Mouse (Mus musculus) forebrain, embryonic 16.5 days (tissue): ENCODE results near the gene Grn. TPM values are rescaled to one million over a fixed set of nuclear protein-coding genes. Genes with fewer than 3 reads are reported as not detected.
A peak's percentile ranks its signal among the peaks of the same experiment; 100 is the strongest.

Source experiments
- ATAC-seq: fragments of 200-750 bp; cut with Nextera tagmentation; 2 replicates; pipeline ENCODE4 v1.8.0; 2017; ENCODE audit warnings: mild to moderate bottlenecking, moderate library complexity
- H3K27ac ChIP-seq: fragments of 300-500 bp; sonication (generic); 2 replicates; pipeline ENCODE4 v1.5.1; 2014; ENCODE audit warnings: low read length, control low read depth
- H3K27me3 ChIP-seq: fragments of 300-500 bp; sonication (generic); replicated peaks from 2 replicates; pipeline ENCODE4 v1.6.1; 2014; ENCODE audit warnings: low read length; ENCODE audit not compliant: control insufficient read depth, insufficient read depth
- H3K36me3 ChIP-seq: fragments of 300-500 bp; sonication (generic); 2 replicates; pipeline ENCODE4 v1.6.1; 2014; ENCODE audit not compliant: control insufficient read depth, insufficient read depth
- H3K4me1 ChIP-seq: fragments of 300-500 bp; sonication (generic); replicated peaks from 2 replicates; pipeline ENCODE4 v1.6.1; 2014; ENCODE audit warnings: low read length; ENCODE audit not compliant: control insufficient read depth, insufficient read depth
- H3K4me2 ChIP-seq: fragments of 300-500 bp; sonication (generic); 2 replicates; pipeline ENCODE4 v1.6.1; 2014; ENCODE audit warnings: mild to moderate bottlenecking, low read length, control low read depth
- H3K4me3 ChIP-seq: fragments of 300-500 bp; sonication (generic); replicated peaks from 2 replicates; pipeline ENCODE4 v1.5.1; 2014; ENCODE audit warnings: mild to moderate bottlenecking, low read length, control low read depth
- H3K9ac ChIP-seq: fragments of 300-500 bp; sonication (generic); replicated peaks from 2 replicates; pipeline ENCODE4 v1.6.1; 2014; ENCODE audit warnings: low read depth, low read length, control low read depth
- H3K9me3 ChIP-seq: fragments of 300-500 bp; sonication (generic); 2 replicates; pipeline ENCODE4 v1.6.1; 2016; ENCODE audit warnings: low read length; ENCODE audit not compliant: control insufficient read depth
- WGBS: fragments of 180-500 bp; shearing (Covaris S2); extraction: QIAGEN DNeasy Blood & Tissue Kit; methylation state at CpG from one replicate; pipeline ENCODE4 v1.1.7; 2014; 5-methylcytosine and 5-hydroxymethylcytosine counted together
- polyA plus RNA-seq: library from polyadenylated mRNA; unstranded; fragments of >200 nt; fragmentation: Nextera tagmentation; extraction: Ambion mirVana; gene quantifications from 2 replicates; pipeline ENCODE4 v1.2.1, GENCODE M21; 2015

Gene Grn
- polyA plus RNA-seq, 1 experiment from 2014 or later, result 68.0 TPM

DNA sequence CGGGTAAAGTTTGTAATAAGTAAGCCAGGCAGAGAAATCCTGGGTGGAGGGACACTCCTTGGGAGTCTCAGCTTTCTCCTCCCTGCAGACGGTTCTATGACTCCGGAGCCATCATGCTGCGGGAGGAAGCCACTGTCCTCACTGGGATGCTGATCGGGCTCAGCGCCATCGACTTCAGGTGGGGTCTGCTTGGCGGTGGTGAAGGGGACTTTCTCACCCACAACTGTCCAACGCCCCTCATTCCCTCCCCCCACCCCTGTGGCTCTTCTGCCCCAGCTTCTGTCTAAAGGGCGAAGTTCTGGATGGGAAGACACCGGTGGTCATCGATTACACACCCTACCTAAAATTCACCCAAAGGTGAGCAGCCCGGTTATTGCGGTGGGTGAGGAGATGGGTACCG lies 31.0 kb upstream of the Grn start:
- ATAC-seq, result no peak
- Histone ChIP-seq H3K27ac (no peak overlapping the region), H3K9me3 (no peaks in the 10 kb centered on the region), H3K4me2 (no peak overlapping the region), H3K27me3 (no peaks in the 10 kb centered on the region; the same call in 1 of the 2 replicates), H3K4me1 (peaks cover 42% of the 10 kb centered on the region), H3K36me3 (peaks cover 17% of the 10 kb centered on the region), H3K9ac (no peak overlapping the region), H3K4me3 (no peak overlapping the region)
- 24% methylated on average over 15 of the region's 15 CpGs for WGBS

DNA sequence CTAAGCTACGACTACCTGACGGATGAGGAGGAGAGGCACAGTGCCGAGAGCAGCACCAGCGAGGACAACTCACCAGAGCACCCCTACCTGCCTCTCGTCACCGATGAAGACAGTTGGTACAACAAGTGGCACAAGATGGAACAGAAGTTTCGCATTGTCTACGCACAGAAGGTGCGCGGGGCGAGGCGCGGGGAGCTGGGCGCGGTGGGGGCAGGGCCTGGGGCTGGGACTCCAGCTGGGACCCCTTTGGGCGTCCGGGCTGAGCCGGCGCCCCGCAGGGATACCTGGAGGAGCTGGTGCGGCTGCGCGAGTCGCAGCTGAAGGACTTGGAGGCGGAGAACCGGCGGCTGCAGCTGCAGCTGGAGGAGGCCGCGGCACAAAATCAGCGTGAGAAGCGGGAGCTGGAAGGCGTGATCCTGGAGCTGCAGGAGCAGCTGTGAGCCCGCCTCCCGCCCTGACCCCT lies 30.5 kb upstream of the Grn start:
- H3K27ac ChIP-seq, result no peak overlapping the region
- no peak for ATAC-seq
- H3K9ac ChIP-seq, result no peak overlapping the region
- H3K4me2 ChIP-seq, result no peak overlapping the region
- no peaks in the 10 kb centered on the region for H3K9me3 ChIP-seq
- H3K27me3 ChIP-seq, result no peaks in the 10 kb centered on the region; the same call in 1 of the 2 replicates
- H3K36me3 ChIP-seq, result peaks cover 17% of the 10 kb centered on the region
- H3K4me1 ChIP-seq, result peaks cover 39% of the 10 kb centered on the region
- H3K4me3 ChIP-seq, result no peak overlapping the region
- WGBS, result 8% methylated on average over 33 of the region's 34 CpGs

DNA sequence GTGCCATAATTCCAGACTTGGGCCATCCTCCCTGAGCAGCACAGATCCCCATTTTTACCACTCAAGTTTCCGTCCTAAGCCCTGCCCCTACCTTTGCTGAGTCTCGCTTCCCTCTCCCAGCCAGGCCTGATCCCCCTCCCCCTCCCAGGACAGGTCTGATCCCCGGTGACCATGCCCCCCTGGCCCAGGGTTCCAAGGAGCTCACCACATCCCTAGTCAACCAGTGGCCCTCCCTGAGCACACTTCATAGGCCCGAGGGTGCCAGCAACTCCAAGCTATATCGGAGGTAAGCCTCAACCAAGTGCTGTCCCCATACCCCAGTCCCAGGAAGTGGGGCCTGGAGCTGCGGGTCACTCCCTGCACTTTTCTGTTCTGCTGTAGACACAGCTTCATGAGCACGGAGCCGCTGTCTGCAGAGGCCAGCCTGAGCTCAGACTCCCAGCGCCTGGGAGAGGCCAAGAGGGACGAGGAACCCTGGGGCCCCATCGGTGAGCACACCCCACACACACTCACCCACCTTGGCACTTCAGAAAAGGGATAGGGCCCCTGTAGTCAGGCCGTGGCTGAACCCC lies 29.5 kb upstream of the Grn start:
- 35% methylated on average over 12 of the region's 12 CpGs for WGBS
- Histone ChIP-seq H3K4me1 (peaks cover 37% of the 10 kb centered on the region), H3K27ac (no peak overlapping the region), H3K9me3 (no peaks in the 10 kb centered on the region), H3K4me2 (no peak overlapping the region), H3K27me3 (no peaks in the 10 kb centered on the region; the same call in 1 of the 2 replicates), H3K4me3 (no peak overlapping the region), H3K9ac (no peak overlapping the region), H3K36me3 (peaks cover 17% of the 10 kb centered on the region)
- ATAC-seq, result no peak

DNA sequence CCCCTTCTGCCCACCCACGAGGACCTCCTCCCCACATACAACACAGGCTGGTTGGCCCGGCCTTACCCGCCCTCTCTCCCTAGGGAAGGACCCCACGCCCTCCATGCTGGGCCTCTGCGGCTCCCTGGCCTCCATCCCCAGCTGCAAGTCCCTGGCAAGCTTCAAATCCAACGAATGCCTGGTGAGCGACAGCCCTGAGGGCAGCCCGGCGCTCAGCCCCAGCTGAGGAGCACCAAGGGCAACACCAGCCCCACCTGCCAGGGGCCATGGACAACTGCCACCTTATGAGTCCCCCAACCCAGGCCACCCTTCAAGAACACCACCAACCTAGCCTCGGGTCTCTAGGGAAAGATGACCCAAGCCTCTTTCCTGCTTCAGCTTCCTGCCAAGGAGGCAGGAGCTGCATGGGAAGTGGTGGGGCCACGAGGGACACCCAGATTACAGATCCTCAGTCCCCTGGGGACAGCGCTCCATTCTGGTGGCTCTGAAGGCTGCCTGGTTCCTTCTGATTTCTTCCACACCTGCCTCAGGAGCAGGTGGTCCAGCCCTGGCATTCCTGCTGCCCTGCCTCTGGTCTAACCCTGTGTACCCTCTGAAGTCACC lies 28.1 kb upstream of the Grn start:
- Histone ChIP-seq H3K9me3 (no peaks in the 10 kb centered on the region), H3K9ac (no peak overlapping the region), H3K4me2 (no peak overlapping the region), H3K36me3 (peaks cover 17% of the 10 kb centered on the region), H3K27ac (no peak overlapping the region), H3K4me3 (no peak overlapping the region), H3K4me1 (peaks cover 36% of the 10 kb centered on the region), H3K27me3 (no peaks in the 10 kb centered on the region; the same call in 1 of the 2 replicates)
- no peak for ATAC-seq
- WGBS, result 65% methylated on average over 12 of the region's 12 CpGs

DNA sequence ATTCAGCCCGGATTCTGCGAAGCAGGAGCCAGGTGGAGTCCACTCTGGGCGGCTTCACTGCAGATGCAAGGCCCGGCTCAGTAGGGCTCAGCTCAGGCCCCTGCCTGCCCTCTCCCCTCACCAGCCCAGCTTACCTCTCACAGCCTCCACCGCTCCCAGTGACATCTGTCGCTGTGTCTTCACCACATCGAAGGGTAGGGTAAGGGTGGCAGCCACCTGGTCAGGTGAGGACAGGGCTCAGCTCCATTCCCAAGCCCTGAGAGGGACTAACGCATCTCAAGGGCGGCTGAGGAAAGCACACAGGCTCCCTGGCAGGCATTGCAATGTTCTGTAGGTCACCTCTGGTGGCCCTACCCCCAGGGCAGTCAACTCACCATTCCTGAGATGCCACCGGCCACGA lies 26.5 kb upstream of the Grn start:
- H3K36me3 ChIP-seq, result peaks cover 17% of the 10 kb centered on the region
- no peaks in the 10 kb centered on the region for H3K9me3 ChIP-seq
- peaks cover 34% of the 10 kb centered on the region for H3K4me1 ChIP-seq
- H3K9ac ChIP-seq, result no peak overlapping the region
- no peaks in the 10 kb centered on the region; the same call in 1 of the 2 replicates for H3K27me3 ChIP-seq
- no peak for ATAC-seq
- H3K27ac ChIP-seq, result no peak overlapping the region
- no peak overlapping the region for H3K4me2 ChIP-seq
- WGBS, result 88% methylated on average over 11 of the region's 11 CpGs
- H3K4me3 ChIP-seq, result no peak overlapping the region

DNA sequence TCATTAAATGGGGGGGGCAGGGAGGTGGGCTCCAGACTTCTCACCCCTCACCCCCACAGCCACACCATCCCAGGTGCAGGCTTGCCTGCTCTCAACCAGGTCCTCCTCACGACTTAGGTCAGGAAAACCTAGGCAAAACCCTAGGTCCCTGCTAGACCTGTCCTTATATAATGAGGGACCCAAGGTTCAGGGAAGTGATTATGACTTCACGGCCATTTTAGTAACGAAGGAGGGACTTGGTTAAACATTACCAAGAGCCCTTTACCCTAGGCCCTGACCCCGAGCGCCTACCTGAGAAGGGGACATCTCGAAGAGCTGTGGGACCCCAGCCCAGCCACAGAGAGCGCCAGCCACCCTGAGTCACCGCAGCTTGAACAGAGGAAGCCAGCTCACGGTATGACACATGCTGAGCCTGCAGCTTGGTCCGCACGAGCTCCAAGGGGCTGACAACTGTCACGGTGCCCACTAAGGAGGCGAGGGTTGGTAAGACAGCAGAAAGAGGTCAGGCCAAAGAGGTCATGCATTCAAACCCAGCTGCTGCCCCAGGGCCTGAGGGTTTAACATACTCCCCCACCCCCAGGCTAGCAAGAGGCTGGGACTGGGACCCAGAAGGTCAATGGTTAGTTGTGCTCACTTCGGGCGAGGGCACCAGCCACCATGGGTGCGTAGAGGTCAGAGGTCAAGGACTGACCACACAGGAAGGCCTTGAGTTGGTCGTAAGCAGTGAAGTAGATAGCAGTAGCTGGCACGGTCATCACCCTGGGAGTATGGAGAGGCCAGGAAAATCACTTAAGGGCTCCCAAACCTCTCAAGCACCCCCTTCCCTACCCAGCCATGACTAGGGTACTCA lies 25.7 kb upstream of the Grn start:
- H3K9me3 ChIP-seq, result no peaks in the 10 kb centered on the region
- no peak for ATAC-seq
- peaks cover 16% of the 10 kb centered on the region for H3K36me3 ChIP-seq
- no peak overlapping the region for H3K4me2 ChIP-seq
- H3K27me3 ChIP-seq, result no peaks in the 10 kb centered on the region; the same call in 1 of the 2 replicates
- H3K4me3 ChIP-seq, result no peak overlapping the region
- 86% methylated on average over 18 of the region's 18 CpGs for WGBS
- H3K9ac ChIP-seq, result no peak overlapping the region
- no peak overlapping the region for H3K27ac ChIP-seq
- peaks cover 31% of the 10 kb centered on the region for H3K4me1 ChIP-seq

DNA sequence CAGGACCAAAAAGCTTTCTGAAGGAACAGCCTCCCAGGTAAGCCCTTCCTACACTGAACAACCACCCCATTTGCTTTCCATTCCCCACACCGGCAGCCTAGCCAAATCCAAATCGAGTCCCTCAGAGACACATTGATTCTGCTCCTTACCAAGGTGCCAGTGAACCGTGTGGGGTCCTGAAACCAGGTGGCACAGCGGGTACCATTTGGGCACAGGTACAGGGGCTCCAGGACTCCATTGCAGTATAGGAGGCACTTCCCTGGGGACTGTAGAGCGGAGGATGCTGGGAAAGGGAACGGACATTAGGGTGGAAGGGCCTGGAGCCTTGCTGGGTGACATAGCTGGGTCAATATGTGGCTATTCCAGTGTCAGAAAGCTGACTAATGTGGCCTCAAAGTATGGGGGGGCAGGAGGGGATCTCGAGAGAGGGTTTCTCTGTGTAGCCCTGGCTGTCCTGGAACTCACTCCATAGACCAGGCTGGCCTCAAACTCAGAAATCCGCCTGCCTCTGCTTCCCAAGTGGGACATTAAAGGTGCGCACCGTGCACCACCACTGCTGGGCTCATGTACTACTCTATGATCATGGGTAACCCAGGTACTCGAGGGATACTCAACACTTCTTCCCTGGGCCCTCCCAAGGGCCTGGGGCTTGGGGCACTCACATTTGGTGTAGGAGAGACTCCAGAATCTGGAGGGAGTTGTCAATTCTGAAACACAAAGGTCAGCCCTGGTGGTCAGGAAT lies 24.4 kb upstream of the Grn start:
- H3K4me1 ChIP-seq, result peaks cover 29% of the 10 kb centered on the region
- H3K36me3 ChIP-seq, result peaks cover 14% of the 10 kb centered on the region
- no peaks in the 10 kb centered on the region for H3K9me3 ChIP-seq
- no peak overlapping the region for H3K9ac ChIP-seq
- WGBS, result 87% methylated on average over 11 of the region's 11 CpGs
- no peak overlapping the region for H3K27ac ChIP-seq
- H3K27me3 ChIP-seq, result no peaks in the 10 kb centered on the region
- H3K4me3 ChIP-seq, result no peak overlapping the region
- H3K4me2 ChIP-seq, result no peak overlapping the region
- no peak for ATAC-seq

DNA sequence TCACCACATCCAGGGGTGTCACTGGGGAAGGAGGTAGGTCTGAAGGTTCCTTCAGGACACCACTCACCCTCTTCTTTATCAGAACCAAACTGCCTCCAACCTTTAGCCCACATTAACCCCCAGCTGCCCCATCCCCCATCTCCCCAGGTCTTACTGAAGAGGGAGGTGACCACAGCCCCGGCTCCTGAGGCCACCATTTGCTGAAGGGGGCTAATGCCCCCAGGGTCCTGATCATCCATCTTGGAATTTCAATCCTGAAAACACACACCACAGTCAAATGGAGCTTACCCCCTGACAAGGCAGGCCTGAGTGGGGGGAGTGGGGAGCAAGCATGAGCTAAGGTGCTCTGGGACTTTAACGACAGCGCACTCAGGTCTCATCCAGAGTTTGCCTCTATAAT lies 23.7 kb upstream of the Grn start:
- WGBS, result 9% methylated on average over 3 of the region's 3 CpGs

More for the DNA sequence above, 23.7 kb upstream of the Grn start:
- Histone ChIP-seq H3K9ac (peak overlapping the region; percentile 74), H3K27me3 (no peaks in the 10 kb centered on the region), H3K4me1 (peaks cover 29% of the 10 kb centered on the region), H3K36me3 (peaks cover 12% of the 10 kb centered on the region), H3K9me3 (no peaks in the 10 kb centered on the region), H3K4me3 (peak overlapping the region; percentile 56), H3K27ac (no peak overlapping the region), H3K4me2 (peak overlapping the region; percentile 90)
- ATAC-seq, result no peak
